Mouse (Mus musculus): ENCODE data around the gene Trpm6. TPM values are rescaled to one million over a fixed set of nuclear protein-coding genes. Genes with fewer than 3 reads are reported as not detected.
A peak's percentile ranks its signal among the peaks of the same experiment; 100 is the strongest.

The Trpm6 gene
- polyA plus RNA-seq, 1 experiment from 2014 or later: 0.61 TPM

GRCm38 (mm10) chr19:18889117-18889627, 139.4 kb downstream of the Trpm6 start:
- Histone ChIP-seq H3K36me3 (ENCODE audit: control insufficient read depth, insufficient read depth, low read length) (no peaks in the 10 kb centered on the region), H3K27ac (ENCODE audit: low read depth, low read length) (no peak overlapping the region), H3K4me1 (ENCODE audit: control insufficient read depth, insufficient read depth, low read length) (no peaks in the 10 kb centered on the region), H3K9ac (ENCODE audit: low read depth, low read length) (0 out of 2 replicates have a peak overlapping the region, but pooled peaks have one; percentile 18), H3K27me3 (ENCODE audit: control insufficient read depth, insufficient read depth, low read length) (peaks cover 4% of the 10 kb centered on the region; the same call in 1 of the 2 replicates), H3K4me2 (replicated peaks; ENCODE audit: low read depth, low read length) (peak overlapping the region; percentile 38), H3K9me3 (ENCODE audit: control insufficient read depth, low read length) (no peaks in the 10 kb centered on the region), H3K4me3 (ENCODE audit: low read length) (peak overlapping the region; percentile 14; the same call in 1 of the 2 replicates)
- WGBS: 20% methylated on average over 11 of the region's 11 CpGs
- no peak for ATAC-seq (ENCODE audit: low FRiP score, low TSS enrichment)

DNA sequence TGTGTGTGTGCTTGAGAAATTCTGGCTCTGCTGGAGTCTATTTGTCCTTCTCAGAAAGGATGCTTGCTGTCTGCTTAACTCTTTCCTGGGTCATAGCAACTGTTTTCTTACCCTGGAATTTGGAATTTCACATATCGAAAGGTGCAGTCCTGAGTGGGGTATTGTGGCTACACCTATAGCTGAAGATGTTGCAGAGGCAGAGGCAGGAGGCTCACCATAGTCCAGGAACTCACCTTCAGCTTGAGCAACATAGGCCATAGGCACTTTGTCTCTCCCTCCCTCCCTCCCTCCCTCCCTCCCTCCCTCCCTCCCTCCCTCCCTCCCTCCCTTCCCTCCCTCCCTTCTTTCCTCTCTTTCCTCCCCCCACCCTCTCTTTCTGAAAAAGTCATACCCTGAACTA, 139.8 kb downstream of the Trpm6 start:
- no peak overlapping the region for H3K27ac ChIP-seq (ENCODE audit: low read depth, low read length)
- H3K9ac ChIP-seq (ENCODE audit: low read depth, low read length): no peak overlapping the region
- no peaks in the 10 kb centered on the region for H3K36me3 ChIP-seq (ENCODE audit: control insufficient read depth, insufficient read depth, low read length)
- H3K9me3 ChIP-seq (ENCODE audit: control insufficient read depth, low read length): no peaks in the 10 kb centered on the region
- no peak overlapping the region for H3K4me3 ChIP-seq (ENCODE audit: low read length)
- H3K27me3 ChIP-seq (ENCODE audit: control insufficient read depth, insufficient read depth, low read length): peaks cover 4% of the 10 kb centered on the region; the same call in 1 of the 2 replicates
- peak overlapping the region; percentile 38 for H3K4me2 ChIP-seq (replicated peaks; ENCODE audit: low read depth, low read length)
- no peak for ATAC-seq (ENCODE audit: low FRiP score, low TSS enrichment)
- WGBS: 75% methylated on average over 1 of the region's 1 CpGs
- no peaks in the 10 kb centered on the region for H3K4me1 ChIP-seq (ENCODE audit: control insufficient read depth, insufficient read depth, low read length)

GRCm38 (mm10) chr19:18890216-18890615, 140.4 kb downstream of the Trpm6 start:
- Histone ChIP-seq H3K4me1 (ENCODE audit: control insufficient read depth, insufficient read depth, low read length) (no peaks in the 10 kb centered on the region), H3K4me2 (replicated peaks; ENCODE audit: low read depth, low read length) (no peak overlapping the region), H3K4me3 (ENCODE audit: low read length) (no peak overlapping the region), H3K27ac (ENCODE audit: low read depth, low read length) (no peak overlapping the region), H3K27me3 (ENCODE audit: control insufficient read depth, insufficient read depth, low read length) (peaks cover 4% of the 10 kb centered on the region; the same call in 1 of the 2 replicates), H3K9me3 (ENCODE audit: control insufficient read depth, low read length) (no peaks in the 10 kb centered on the region), H3K36me3 (ENCODE audit: control insufficient read depth, insufficient read depth, low read length) (no peaks in the 10 kb centered on the region), H3K9ac (ENCODE audit: low read depth, low read length) (no peak overlapping the region)
- WGBS: 82% methylated on average over 4 of the region's 4 CpGs
- no peak for ATAC-seq (ENCODE audit: low FRiP score, low TSS enrichment)

GRCm38 (mm10) chr19:18898238-18898637, 148.5 kb downstream of the Trpm6 start:
- Histone ChIP-seq H3K9ac (ENCODE audit: low read depth, low read length) (no peak overlapping the region), H3K27me3 (ENCODE audit: control insufficient read depth, insufficient read depth, low read length) (no peaks in the 10 kb centered on the region), H3K9me3 (ENCODE audit: control insufficient read depth, low read length) (no peaks in the 10 kb centered on the region), H3K36me3 (ENCODE audit: control insufficient read depth, insufficient read depth, low read length) (no peaks in the 10 kb centered on the region), H3K4me1 (ENCODE audit: control insufficient read depth, insufficient read depth, low read length) (no peaks in the 10 kb centered on the region), H3K4me2 (replicated peaks; ENCODE audit: low read depth, low read length) (no peak overlapping the region), H3K27ac (ENCODE audit: low read depth, low read length) (no peak overlapping the region), H3K4me3 (ENCODE audit: low read length) (no peak overlapping the region)
- ATAC-seq (ENCODE audit: low FRiP score, low TSS enrichment): no peak

DNA sequence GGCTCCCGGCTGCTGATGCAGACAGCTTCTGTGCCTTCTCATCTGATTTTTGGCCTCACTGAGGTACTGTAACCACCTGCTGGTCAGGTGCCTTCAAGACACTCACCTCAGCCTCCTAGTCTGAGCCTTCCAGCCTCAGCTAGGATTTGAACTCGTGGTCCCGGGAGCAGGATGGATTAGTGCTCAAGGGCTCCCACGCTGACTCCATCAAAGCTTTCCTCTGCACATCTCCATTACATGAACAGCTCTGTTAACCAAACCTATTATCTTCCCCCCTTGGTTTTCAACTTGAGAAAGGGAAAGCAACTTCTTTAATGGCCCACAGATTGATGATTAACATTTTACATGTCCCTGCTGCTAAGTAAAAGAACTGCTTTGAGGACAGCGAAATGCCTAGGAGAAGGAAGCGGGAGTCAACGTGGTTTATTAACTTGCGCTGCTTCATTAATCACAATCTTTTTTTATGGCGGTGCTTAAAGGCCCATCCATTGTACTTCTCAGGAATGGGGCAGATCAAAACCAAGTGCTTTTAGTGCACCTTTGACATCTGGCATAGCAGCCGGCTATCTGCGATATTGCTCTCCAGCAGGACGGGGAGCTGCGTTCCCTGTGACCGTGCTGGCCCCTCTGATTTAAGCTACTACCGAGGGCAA, 152.4 kb downstream of the Trpm6 start:
- Histone ChIP-seq H3K9ac (ENCODE audit: low read depth, low read length) (no peak overlapping the region), H3K4me2 (replicated peaks; ENCODE audit: low read depth, low read length) (peak overlapping the region; percentile 23), H3K4me3 (ENCODE audit: low read length) (no peak overlapping the region), H3K36me3 (ENCODE audit: control insufficient read depth, insufficient read depth, low read length) (no peaks in the 10 kb centered on the region), H3K9me3 (ENCODE audit: control insufficient read depth, low read length) (no peaks in the 10 kb centered on the region), H3K27ac (ENCODE audit: low read depth, low read length) (no peak overlapping the region), H3K4me1 (ENCODE audit: control insufficient read depth, insufficient read depth, low read length) (no peaks in the 10 kb centered on the region), H3K27me3 (ENCODE audit: control insufficient read depth, insufficient read depth, low read length) (no peaks in the 10 kb centered on the region)
- 8% methylated on average over 15 of the region's 15 CpGs for WGBS
- ATAC-seq (ENCODE audit: low FRiP score, low TSS enrichment): peak; percentile 85

GRCm38 (mm10) chr19:18902694-18903067, 152.9 kb downstream of the Trpm6 start:
- Histone ChIP-seq H3K9me3 (ENCODE audit: control insufficient read depth, low read length) (no peaks in the 10 kb centered on the region), H3K36me3 (ENCODE audit: control insufficient read depth, insufficient read depth, low read length) (no peaks in the 10 kb centered on the region), H3K4me2 (replicated peaks; ENCODE audit: low read depth, low read length) (peak overlapping the region; percentile 23), H3K27ac (ENCODE audit: low read depth, low read length) (no peak overlapping the region), H3K27me3 (ENCODE audit: control insufficient read depth, insufficient read depth, low read length) (no peaks in the 10 kb centered on the region), H3K4me1 (ENCODE audit: control insufficient read depth, insufficient read depth, low read length) (no peaks in the 10 kb centered on the region), H3K4me3 (ENCODE audit: low read length) (no peak overlapping the region), H3K9ac (ENCODE audit: low read depth, low read length) (no peak overlapping the region)
- ATAC-seq (ENCODE audit: low FRiP score, low TSS enrichment): peak; percentile 28; the same call in 1 of the 2 replicates
- WGBS: 23% methylated on average over 6 of the region's 6 CpGs

GRCm38 (mm10) chr19:18905511-18905910, 155.7 kb downstream of the Trpm6 start:
- Histone ChIP-seq H3K4me3 (ENCODE audit: low read length) (no peak overlapping the region), H3K4me1 (ENCODE audit: control insufficient read depth, insufficient read depth, low read length) (no peaks in the 10 kb centered on the region), H3K4me2 (replicated peaks; ENCODE audit: low read depth, low read length) (no peak overlapping the region), H3K9me3 (ENCODE audit: control insufficient read depth, low read length) (no peaks in the 10 kb centered on the region), H3K9ac (ENCODE audit: low read depth, low read length) (no peak overlapping the region), H3K27ac (ENCODE audit: low read depth, low read length) (no peak overlapping the region), H3K36me3 (ENCODE audit: control insufficient read depth, insufficient read depth, low read length) (no peaks in the 10 kb centered on the region), H3K27me3 (ENCODE audit: control insufficient read depth, insufficient read depth, low read length) (no peaks in the 10 kb centered on the region)
- 47% methylated on average over 3 of the region's 3 CpGs for WGBS
- no peak for ATAC-seq (ENCODE audit: low FRiP score, low TSS enrichment)

GRCm38 (mm10) chr19:18909641-18910040, 159.9 kb downstream of the Trpm6 start:
- no peak overlapping the region for H3K9ac ChIP-seq (ENCODE audit: low read depth, low read length)
- no peaks in the 10 kb centered on the region for H3K4me1 ChIP-seq (ENCODE audit: control insufficient read depth, insufficient read depth, low read length)
- no peak overlapping the region for H3K27ac ChIP-seq (ENCODE audit: low read depth, low read length)

DNA sequence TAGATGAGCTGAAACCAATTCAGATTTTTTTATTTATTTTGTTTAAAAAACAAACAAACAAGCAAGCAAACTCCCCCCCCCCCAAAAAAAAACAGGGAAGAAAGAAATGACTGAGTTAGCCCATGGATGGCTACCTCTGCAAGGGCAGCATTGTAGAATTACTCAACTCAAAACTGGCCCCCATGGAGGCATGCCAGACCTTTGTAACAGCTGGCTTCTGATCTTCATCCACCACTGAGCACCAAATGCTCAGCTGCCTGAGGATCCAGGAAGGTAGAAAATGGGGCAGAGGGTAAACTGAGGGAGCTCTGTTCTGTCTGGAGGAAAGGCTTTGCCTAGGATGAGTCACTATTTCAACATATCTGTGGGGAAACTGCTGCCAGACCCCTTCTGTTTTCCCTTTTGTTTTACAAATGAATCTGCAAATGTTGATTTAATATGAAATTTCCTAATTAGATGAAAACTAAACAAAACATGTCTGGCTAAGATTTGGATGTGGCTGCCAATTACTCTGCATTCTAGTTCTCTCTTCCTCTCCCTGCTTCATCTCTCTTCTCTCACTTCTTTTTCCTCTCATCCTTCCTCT, 162.1 kb downstream of the Trpm6 start:
- Histone ChIP-seq H3K36me3 (ENCODE audit: control insufficient read depth, insufficient read depth, low read length) (no peaks in the 10 kb centered on the region), H3K27ac (ENCODE audit: low read depth, low read length) (no peak overlapping the region), H3K9ac (ENCODE audit: low read depth, low read length) (no peak overlapping the region), H3K4me1 (ENCODE audit: control insufficient read depth, insufficient read depth, low read length) (no peaks in the 10 kb centered on the region), H3K4me3 (ENCODE audit: low read length) (no peak overlapping the region), H3K27me3 (ENCODE audit: control insufficient read depth, insufficient read depth, low read length) (no peaks in the 10 kb centered on the region), H3K4me2 (replicated peaks; ENCODE audit: low read depth, low read length) (no peak overlapping the region), H3K9me3 (ENCODE audit: control insufficient read depth, low read length) (no peaks in the 10 kb centered on the region)
- no peak for ATAC-seq (ENCODE audit: low FRiP score, low TSS enrichment)

More at GRCm38 (mm10) chr19:18909641-18910040, 159.9 kb downstream of the Trpm6 start:
- 66% methylated on average over 3 of the region's 3 CpGs for WGBS
- Histone ChIP-seq H3K27me3 (ENCODE audit: control insufficient read depth, insufficient read depth, low read length) (no peaks in the 10 kb centered on the region), H3K4me3 (ENCODE audit: low read length) (no peak overlapping the region), H3K4me2 (replicated peaks; ENCODE audit: low read depth, low read length) (no peak overlapping the region), H3K36me3 (ENCODE audit: control insufficient read depth, insufficient read depth, low read length) (no peaks in the 10 kb centered on the region), H3K9me3 (ENCODE audit: control insufficient read depth, low read length) (no peaks in the 10 kb centered on the region)
- no peak for ATAC-seq (ENCODE audit: low FRiP score, low TSS enrichment)

Measured in kidney, embryonic 14.5 days (tissue).